Mouse (Mus musculus) left cerebral cortex, postnatal 36 days (tissue): ENCODE data around the gene Acan. TPM values are rescaled to one million over a fixed set of nuclear protein-coding genes. Genes with fewer than 3 reads are reported as not detected.

ENCODE experiments used
- DNase-seq, 2 experiments: peaks; one replicate each; pipeline ENCODE4 v3.0.0; 2021 to 2022; ENCODE audit warnings: low spot score in 2 of 2, mixed read lengths in 1 of 2
- intact Hi-C: fragments of 180-260 bp; cut with DNase I; formaldehyde crosslinking; loops from one replicate; pipeline ENCODE4 v1.15.1; 2025
- total RNA-seq, 2 experiments: library from RNA; stranded (reverse); gene quantifications; 2 replicates each; pipeline ENCODE4 v1.2.3; 2021

Gene Acan
- total RNA-seq, 2 experiments from 2014 or later: 3.5 to 4.1 TPM

GRCm38 (mm10) chr7:79133391-79133790, 80.1 kb downstream of the Acan start:
- no peak for DNase-seq
- intact Hi-C loops: no loop called here

DNA sequence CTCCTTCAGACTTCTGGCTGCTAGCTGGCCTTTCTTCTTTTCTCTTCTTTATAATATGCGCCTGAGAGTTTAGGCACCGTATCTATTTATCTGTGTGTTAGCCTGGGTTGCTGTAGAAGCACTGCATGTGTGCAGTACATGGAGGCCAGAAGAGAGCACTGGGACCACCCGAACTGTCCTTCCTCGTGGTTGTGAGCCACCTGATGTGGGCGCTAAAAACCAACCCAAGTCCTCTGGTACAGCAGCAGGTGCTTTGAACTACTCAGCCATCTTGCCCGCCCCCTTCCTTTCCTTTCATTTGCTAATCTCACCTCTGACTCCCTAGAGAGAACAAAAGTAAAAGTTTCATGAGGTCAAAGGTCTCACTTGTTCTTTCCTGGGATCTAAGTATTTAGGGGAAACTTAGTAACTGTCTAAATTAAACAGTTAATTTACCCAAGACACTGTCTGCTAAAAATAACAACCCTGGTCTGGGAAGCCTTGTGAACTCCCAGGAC, 86.1 kb downstream of the Acan start:
- intact Hi-C loops: no loop called here
- no peak for DNase-seq

DNA sequence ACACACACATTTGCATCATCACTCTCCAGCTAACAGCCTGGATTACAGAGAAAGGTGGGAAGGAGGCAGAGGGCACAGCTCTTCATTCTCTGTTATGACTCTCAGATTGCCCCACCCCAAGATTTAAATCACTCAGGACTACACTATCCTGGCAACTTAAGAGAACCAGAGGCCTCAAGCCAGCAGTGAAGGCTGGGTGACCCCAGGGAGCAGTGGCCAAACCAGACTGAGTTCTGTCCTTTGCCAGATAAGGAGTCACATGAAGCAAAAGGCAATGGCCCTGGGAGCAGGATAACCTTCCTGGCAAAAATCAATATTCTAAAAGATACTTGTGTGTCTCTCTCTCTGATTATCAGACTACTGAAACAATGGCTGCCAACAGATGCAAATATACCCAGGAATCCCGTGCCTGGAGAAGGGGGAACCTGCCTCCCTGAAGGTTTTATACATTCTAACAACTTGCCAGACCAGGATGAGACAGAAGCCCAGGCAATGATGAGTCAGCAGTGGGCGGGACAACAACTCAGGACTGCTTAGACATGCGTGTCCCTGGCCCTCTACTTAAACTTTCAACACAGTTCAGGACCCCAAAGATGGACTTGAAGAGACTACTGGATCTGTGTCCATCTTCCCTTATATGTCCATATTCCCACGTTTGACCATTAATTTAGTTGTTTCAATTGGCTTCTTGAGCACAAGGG, 86.8 kb downstream of the Acan start:
- intact Hi-C loops: loop anchor here (1.0 to 5.0 kb wide), 2 partner anchors 88 to 212 kb away; no protein-coding TSS in a partner anchor
- DNase-seq: no peak

GRCm38 (mm10) chr7:79140897-79141296, 87.6 kb downstream of the Acan start:
- intact Hi-C loops: loop anchor here (1.0 to 5.0 kb wide), 2 partner anchors 87 to 211 kb away; no protein-coding TSS in a partner anchor
- DNase-seq: peak; percentile 68 to 80

DNA sequence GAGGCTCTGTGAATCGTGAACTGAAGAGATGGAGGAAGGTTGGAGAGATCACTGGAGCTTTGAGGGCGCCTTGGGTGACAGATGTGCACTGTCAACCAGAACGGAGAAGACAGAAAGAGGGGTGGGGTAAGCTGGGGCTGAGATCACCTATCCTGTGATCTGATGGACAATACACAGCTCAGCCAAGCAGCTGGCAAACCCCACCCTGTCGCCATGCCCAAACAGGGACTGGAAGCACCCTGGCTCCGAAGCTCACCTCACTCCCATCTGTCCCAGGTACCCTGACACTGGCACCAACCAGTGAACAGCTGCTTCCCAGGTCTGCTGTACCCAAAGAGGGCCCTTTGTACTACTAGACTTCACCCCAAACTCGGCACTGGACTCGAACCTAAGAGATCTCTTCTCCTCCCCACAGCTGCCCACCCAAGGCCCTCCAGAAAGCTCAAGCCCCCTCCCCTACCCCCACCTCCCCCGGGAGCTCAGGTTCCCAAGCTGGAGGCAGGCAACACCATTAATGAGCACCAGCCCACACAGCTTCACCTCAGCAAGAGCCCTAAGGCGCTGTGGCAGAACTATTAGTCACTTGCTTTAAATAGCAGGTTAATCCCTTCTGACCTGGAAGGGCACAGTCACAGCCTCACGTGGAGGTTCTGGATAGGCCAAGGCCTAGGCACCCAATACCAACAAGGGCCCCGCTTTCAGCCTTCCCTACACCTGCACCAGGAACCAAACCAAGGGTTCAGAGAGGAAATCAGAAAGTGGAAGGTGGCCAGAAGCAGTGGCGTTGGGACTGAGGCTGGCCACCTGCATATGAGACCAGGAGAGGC, 93.9 kb downstream of the Acan start:
- intact Hi-C loops: loop anchor here (5.0 kb wide), 1 partner anchor 45 kb away; no protein-coding TSS in a partner anchor
- no peak for DNase-seq

DNA sequence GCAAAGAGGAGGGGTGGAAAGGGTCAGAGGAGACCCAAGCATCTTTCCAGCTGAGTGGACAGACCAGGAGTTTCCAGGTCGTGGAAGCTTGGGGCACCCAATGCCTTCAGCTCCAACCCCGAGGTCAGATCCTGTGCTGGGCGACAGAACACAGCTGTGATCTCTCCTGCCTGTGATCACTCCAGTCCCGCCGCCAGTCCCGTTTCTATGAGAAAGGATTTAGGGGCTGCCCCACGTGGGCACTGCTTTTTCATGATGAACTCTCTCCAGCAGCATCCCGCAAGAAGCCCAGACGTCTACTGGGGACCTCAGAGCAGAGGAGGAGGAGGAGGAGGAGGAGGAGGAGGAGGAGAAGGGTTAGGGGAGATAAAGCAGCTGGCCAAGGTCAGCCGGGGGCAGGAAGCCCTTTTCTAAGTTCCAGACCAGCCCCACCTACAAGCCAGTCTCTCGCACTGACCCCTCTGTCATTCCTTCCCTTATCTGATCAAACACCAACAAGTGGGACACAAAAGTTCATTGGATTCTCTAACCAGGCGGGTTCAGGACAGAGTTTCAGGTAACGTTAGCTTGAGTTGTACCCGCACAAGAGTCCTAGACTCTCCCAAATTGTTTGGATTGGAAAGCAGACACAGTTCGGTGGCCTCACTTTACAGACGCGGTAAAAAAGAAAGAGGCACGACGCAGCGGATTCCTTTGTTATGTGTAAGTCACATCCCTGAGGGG, 94.8 kb downstream of the Acan start:
- DNase-seq: no peak
- intact Hi-C loops: loop anchor here (2.0 to 5.0 kb wide), 2 partner anchors 44 to 81 kb away; no protein-coding TSS in a partner anchor

- peak; percentile 59 to 67 for DNase-seq
- intact Hi-C loops: loop anchor here (2.0 to 5.0 kb wide), 2 partner anchors 44 to 80 kb away; no protein-coding TSS in a partner anchor
These were observed 95.5 kb downstream of the Acan start, which contains the start of gene Mfge8 for GRCm38 (mm10) chr7:79148711-79149266. Mfge8 (minus strand) TSS chr7:79149060.

DNA sequence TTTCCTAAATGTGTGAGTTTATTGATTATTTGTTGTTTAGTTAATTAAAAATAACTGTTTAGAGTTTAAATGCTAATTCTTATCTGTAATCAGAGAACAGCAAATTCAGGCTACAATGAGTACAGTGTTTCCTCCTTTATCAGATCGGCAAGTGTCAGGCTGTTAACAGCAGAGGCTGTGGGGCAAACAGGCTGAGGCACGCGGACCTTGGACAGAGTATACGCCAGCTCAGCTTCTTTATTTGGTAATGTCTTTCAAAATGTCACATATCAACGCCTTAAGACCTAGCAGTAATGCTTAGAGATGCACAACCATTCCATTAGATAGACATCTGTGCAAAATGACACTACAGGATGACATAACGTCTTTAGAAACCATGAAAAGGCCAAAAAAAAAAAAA, 96.2 kb downstream of the Acan start:
- DNase-seq: no peak
- intact Hi-C loops: loop anchor here (2.0 to 5.0 kb wide), 2 partner anchors 43 to 79 kb away; no protein-coding TSS in a partner anchor

DNA sequence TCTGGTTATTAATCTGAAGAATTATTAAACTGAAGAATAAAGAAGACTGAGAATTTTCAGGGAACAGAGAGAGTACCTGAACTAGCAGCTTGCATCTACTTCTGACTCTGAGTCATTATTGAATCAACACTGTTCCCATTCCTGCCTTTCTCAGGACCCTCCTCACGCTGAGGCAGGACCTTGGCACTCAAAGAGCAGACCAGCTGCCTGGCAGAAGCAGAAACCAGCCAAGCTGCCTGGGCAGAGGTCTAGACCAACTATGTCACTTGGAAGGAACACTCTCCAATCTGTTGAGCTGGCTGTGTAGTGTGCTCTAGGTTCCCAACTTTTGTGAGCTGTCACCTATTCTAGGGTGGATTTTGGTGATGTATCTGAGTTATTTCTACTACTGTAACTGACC, 106.1 kb downstream of the Acan start:
- intact Hi-C loops: no loop called here
- no peak for DNase-seq

Other genes with a start within 250 kb of the Acan start
- 1 to 10 TPM; 6.0 to 6.4 TPM for gene Det1, start 206.2 kb upstream of the Acan start, total RNA-seq
- 10 to 100 TPM; 20.2 to 24.0 TPM for gene Aen, start 157.6 kb upstream of the Acan start, total RNA-seq
- 1 to 10 TPM; 1.2 TPM for gene Isg20, start 140.1 kb upstream of the Acan start, total RNA-seq
- 1 to 10 TPM; 1.2 to 3.2 TPM for gene Hapln3, start 77.5 kb downstream of the Acan start, total RNA-seq
- gene Mfge8, start 95.6 kb downstream of the Acan start, total RNA-seq: 100 to 1,000 TPM; 185 to 203 TPM
- gene Abhd2, start 219.7 kb downstream of the Acan start, total RNA-seq: 100 to 1,000 TPM; 107 to 115 TPM